Mouse (Mus musculus): Measurements from ENCODE around the gene Zfp367.

Zfp367 gene

DNA sequence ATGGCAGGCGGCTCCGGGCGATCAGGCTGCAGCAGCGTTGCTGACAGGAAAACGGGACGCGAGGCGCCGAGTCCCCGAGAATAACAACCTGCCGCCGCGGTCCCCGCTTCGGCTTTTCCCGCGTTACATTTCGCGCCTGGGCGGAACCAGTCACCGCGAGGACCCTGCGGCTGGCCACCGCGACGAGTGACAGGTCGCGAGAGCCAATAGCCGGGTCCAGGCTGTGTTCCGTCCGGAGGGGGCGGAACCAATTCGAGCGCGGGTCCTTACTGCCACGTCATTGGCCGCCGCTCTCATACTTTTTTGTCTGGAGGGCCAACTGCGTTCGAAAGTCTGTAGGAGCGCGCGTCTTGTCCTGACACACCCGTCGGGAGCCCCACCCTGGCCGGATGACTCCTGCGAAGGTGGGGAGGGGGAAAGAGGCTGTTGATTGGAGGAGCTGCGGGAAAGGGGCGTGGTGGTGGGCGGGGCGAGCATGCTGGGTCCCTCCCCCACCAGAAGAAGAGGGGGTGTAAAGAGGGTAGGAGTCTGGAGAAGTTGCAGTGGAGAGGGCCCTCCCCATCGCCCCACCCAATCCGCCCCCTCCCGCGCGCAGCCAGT lies at the start of gene Zfp367:
Gene Zfp367 (minus strand): TSS at position 120 of the 600 bp plus-strand sequence.
- DNase-seq (ENCODE audit: low read depth, low spot score) = peak; percentile 97

DNA sequence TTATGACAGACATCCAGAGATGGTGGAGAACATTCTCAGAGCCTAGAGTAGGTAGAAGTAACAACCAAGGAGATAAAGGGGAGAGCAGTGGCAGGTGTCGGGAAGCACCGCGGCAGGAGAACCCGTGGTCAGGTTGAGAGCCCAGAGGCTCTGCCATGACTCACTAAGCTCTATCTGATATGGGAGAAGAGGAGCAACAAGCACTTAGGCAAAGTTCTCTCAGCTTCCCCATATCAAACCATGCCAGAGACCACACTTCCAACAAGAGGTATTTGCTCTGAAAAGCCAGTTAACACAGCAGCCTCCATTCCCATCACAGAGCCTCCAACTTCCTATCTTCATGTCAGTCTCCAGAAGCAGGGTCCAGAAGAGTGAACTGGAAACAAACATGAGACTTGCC lies 47.9 kb upstream of the Zfp367 start:
- no peak for DNase-seq (ENCODE audit: low read depth, low spot score)

DNA sequence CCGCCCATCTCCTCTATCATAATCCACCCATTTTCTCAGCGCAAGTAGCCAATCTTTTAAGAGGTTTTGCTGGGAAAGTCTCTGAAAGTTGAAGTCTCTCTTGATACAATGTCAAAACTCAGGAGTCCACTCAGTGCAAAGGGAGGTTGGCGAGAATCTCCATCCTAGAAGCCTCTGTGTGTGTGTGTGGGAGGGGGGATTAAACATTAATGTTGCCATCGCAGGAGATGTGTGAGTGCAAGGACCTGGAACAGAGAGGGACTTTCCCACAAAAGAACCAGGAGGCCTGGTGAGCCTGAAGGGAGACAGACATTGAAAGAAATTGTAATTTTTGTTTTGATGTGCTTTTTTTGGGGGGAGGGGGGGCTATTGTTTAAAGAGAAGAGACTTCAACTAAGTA lies 45.3 kb upstream of the Zfp367 start:
- DNase-seq (ENCODE audit: low read depth, low spot score) = no peak

DNA sequence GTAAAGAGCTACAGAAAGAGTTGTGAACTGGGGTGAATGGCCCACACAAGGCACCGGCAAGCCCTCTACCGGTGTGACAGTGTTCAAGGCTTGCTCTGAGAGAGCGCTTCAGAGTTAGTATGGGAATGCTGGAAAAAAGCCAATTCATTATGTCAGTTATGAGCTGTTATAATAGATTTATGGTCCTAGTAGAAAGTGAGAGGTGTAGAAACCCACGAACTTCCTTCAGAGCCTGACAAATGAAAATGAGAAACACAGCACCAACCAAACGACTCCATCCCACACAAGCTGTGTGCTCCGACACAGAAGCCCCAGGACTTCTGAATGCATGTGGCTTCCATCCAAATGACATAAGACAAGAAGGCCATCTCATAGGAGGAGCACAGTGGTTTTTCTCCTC lies 44.9 kb upstream of the Zfp367 start:
- DNase-seq (ENCODE audit: low read depth, low spot score) = no peak

- no peak for DNase-seq (ENCODE audit: low read depth, low spot score)
Measured at GRCm38 (mm10) chr13:64187065-64187464, 34.1 kb upstream of the Zfp367 start.

DNA sequence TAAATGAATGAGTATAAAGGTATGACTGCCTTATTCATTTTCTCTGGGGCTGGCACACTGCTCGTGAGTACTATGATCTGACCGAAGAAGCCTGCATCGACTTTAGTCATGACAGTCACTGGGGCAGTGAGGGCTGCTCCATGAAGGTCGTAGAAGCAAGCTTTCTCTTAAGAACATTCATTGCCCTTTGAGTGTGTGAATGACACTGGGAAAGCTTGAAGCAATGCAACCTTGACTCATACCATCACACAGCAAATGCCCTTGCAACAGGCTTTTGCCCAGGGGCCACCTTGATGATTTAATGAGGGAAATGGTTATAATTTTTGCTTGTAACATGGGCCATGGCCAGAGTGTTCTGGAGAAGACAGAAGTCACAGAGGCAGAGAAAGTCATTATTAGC lies 33.5 kb upstream of the Zfp367 start:
- no peak for DNase-seq (ENCODE audit: low read depth, low spot score)

- DNase-seq (ENCODE audit: low read depth, low spot score) = no peak
Measured at GRCm38 (mm10) chr13:64185586-64185985, 32.6 kb upstream of the Zfp367 start.

- DNase-seq (ENCODE audit: low read depth, low spot score) = no peak
Measured at GRCm38 (mm10) chr13:64185176-64185575, 32.2 kb upstream of the Zfp367 start.

- no peak for DNase-seq (ENCODE audit: low read depth, low spot score)
Measured at GRCm38 (mm10) chr13:64184361-64184760, 31.4 kb upstream of the Zfp367 start.

DNA sequence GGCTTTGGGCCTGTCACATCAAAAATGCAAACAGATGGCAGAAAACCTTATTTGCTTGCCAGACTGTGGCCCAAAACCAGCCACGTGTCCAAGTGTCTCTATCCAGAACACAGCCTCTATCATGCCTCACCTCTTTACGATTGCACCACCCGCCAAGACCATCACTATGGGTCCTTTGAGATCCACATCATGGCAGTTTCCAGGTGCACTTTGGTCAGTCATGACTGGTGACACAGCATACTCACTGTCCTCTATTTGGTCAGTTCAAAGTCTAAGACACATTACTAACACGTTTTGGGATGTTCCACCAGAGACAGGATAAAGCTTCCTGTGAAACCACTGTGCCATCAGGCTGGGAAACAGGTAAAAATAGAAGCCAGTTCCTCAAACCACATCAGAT lies 30.6 kb upstream of the Zfp367 start:
- DNase-seq (ENCODE audit: low read depth, low spot score) = no peak

GRCm38 (mm10) chr13:64182091-64182490 lies 29.1 kb upstream of the Zfp367 start:
- DNase-seq (ENCODE audit: low read depth, low spot score) = no peak

DNA sequence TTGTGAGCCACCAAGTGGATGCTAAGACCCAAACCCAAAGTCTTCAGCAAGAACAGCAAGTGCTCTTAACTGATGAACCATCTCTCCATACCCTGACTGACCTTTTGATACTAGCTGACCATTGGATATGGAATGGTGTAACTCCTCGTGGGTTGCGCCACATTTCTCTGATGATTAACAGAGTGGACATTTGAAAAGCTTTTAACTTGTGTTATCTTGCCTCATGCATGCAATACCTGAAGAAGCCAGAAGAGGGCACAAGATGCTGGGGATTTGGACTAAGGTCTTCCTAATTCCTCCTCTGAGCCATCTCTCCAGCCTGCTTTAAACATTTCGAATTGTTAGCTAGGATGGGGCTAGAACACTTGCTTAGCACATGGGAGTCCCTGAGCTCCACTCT lies 27.9 kb upstream of the Zfp367 start:
- no peak for DNase-seq (ENCODE audit: low read depth, low spot score)

GRCm38 (mm10) chr13:64180300-64180699 lies 27.3 kb upstream of the Zfp367 start:
- DNase-seq (ENCODE audit: low read depth, low spot score) = no peak

DNA sequence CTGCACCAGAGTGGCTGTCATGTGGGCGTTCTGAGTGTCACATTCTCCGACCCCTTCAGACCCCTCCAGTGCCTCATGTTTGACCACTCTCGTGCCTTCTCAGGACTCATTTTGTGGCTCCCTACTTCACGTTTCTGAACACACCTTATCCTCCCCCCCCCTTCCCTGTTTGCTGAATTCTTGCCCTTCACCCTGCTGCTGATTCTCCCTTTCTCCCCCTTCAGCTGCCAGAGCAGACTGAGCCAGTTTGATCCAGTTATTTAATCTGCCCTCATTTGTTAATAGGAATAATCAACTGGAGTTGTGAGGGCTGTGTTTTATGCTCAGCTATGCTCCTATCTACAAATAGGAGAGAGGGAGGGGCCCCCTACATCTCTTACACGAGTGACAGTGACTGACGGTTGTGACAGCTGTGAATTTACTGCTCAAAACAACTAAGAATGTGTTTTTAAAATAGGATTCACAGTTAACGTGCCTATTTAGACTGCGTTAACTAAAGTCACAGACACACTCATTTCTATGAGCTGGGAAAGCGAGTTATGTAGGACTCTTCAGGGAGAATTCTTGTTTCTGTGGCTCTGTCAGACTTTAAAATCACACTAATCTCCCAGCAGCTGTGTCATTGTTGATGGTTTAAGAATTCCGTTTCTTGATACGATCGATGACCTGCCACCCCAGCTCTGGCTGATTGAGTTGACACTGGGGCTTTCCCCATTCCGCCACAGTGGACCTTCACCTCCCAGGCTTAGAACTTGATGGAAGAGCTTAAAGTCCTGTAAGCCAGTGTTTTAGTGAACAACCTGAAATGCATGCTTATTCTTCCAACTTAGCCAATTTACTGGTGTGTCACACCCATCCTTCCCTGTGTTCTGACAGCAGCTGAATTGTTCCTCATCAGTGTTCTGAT lies 26.0 kb upstream of the Zfp367 start:
- no peak for DNase-seq (ENCODE audit: low read depth, low spot score)

GRCm38 (mm10) chr13:64178000-64178399 lies 25.0 kb upstream of the Zfp367 start:
- DNase-seq (ENCODE audit: low read depth, low spot score) = no peak

GRCm38 (mm10) chr13:64169746-64170145 lies 16.7 kb upstream of the Zfp367 start:
- DNase-seq (ENCODE audit: low read depth, low spot score) = no peak

DNA sequence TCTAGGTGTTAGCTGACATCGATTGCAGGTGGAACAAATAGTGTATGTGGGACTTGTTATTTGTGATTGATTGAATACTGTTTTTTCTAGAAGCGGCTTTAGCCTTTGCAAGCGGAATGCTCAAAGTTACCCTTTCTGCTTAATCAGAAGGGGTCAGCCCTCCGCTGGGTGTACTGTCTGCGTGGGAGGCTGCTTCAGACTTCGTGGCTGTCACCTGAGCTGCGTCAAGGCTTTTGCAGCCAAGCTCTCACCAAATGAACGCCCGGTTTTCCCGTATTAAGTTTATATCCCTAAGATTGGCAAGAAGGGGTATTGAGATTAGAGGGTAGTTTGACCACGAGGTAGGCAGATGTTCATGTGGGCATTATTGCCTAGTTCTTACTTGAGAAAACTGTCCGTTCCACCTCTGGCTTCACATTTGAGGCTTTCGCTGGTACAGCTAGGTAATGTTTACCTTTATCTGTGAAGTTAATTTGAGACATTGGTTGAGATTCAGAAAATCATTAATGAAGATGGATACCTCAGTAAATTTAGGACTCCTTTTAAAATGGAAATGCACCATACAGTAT lies 10.2 kb upstream of the Zfp367 start:
- no peak for DNase-seq (ENCODE audit: low read depth, low spot score)

- no peak for DNase-seq (ENCODE audit: low read depth, low spot score)
Measured at GRCm38 (mm10) chr13:64162626-64163025, 9.6 kb upstream of the Zfp367 start.

DNA sequence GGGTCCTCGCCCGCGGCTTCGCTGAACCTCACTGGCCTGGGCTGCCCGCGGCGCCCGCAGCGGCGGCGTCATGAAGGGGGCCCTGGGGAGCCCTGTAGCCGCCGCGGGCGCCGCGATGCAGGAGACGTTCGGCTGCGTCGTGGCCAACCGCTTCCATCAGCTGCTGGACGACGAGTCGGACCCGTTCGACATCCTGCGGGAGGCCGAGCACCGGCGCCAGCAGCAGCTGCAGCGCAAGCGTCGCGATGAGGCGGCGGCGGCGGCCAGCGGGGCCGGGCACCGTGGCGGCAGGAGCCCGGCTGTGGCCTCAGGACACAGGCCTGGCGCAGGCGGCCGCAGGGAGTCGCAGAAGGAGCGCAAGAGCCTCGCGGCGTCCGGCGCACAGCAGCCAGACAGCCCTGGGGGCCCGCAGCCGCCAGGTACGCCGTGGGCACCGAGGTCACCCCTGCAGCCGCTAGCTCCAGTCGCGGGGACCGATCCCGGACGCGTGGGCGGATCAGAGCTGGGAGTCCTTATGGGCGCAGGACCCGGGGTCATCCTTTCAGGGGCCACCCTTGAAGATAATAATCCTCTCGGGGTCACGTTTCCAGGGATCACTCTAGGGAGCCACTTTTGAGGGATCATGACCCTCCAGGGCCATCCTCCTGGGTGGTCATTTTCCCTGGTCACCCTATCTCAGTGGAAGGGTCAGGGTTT lies 9.1 kb upstream of the Zfp367 start:
- no peak for DNase-seq (ENCODE audit: low read depth, low spot score)

DNA sequence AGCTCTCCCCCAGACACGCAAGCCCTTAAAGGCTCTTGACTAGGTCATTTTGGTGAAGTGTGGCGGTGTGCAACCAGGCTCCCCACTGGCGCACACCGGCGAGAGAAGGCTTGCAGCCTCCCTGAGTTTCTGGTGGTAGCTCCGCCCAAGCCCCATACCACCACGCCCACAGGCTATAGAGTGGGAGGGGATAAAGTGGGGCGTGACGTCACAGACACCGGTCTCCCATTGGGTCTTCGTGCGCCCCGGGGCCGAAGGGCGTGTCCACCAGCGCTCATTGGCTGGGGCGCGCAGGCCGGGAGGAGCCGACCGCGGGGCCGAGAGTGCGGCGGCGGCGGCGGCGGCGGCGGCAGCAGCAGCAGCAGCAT lies 8.5 kb upstream of the Zfp367 start, which contains the start of gene Habp4:
Gene Habp4 (plus strand): TSS at position 277 of the 368 bp plus-strand sequence.
- peak; percentile 95 for DNase-seq (ENCODE audit: low read depth, low spot score)

GRCm38 (mm10) chr13:64156966-64157365 lies 4.0 kb upstream of the Zfp367 start:
- DNase-seq (ENCODE audit: low read depth, low spot score) = no peak

- DNase-seq (ENCODE audit: low read depth, low spot score) = no peak
Measured at GRCm38 (mm10) chr13:64155171-64155571, 2.2 kb upstream of the Zfp367 start.

Measured in WW6 (cell line).